Mouse (Mus musculus) hindbrain, embryonic 15.5 days (tissue): ENCODE measurements at regions not wholly inside any gene's neighbourhood (a gene's known extent, or its start where the extent isn't known, plus 50 kb on each side); places are given as distances from the start of the nearest gene placed in this dataset.
A peak's percentile ranks its signal among the peaks of the same experiment; 100 is the strongest.

Experiments
- ATAC-seq: fragments of 200-750 bp; cut with Nextera tagmentation; 2 replicates; pipeline ENCODE4 v1.8.0; 2017; ENCODE audit warnings: low read depth, moderate number of reproducible peaks, moderate TSS enrichment; ENCODE audit not compliant: low FRiP score
- H3K27ac ChIP-seq: fragments of 300-500 bp; sonication (generic); replicated peaks from 2 replicates; pipeline ENCODE4 v1.5.1; 2015; ENCODE audit warnings: mild to moderate bottlenecking, inconsistent platforms
- H3K27me3 ChIP-seq: fragments of 300-500 bp; sonication (generic); 2 replicates; pipeline ENCODE4 v1.6.1; 2015; ENCODE audit warnings: control low read depth, inconsistent platforms
- H3K36me3 ChIP-seq: fragments of 300-500 bp; sonication (generic); 2 replicates; pipeline ENCODE4 v1.6.1; 2015; ENCODE audit warnings: control low read depth, inconsistent platforms
- H3K4me1 ChIP-seq: fragments of 300-500 bp; sonication (generic); replicated peaks from 2 replicates; pipeline ENCODE4 v1.6.1; 2015; ENCODE audit warnings: control low read depth, inconsistent platforms
- H3K4me2 ChIP-seq: fragments of 300-500 bp; sonication (generic); 2 replicates; pipeline ENCODE4 v1.6.1; 2015; ENCODE audit warnings: moderate library complexity, mild to moderate bottlenecking, inconsistent platforms
- H3K4me3 ChIP-seq: fragments of 300-500 bp; sonication (generic); 2 replicates; pipeline ENCODE4 v1.5.1; 2015; ENCODE audit warnings: mild to moderate bottlenecking, inconsistent platforms
- H3K9ac ChIP-seq: fragments of 300-500 bp; sonication (generic); 2 replicates; pipeline ENCODE4 v1.6.1; 2015; ENCODE audit warnings: inconsistent platforms
- H3K9me3 ChIP-seq: fragments of 300-500 bp; sonication (generic); 2 replicates; pipeline ENCODE4 v1.6.1; 2016; ENCODE audit warnings: control low read depth, inconsistent platforms
- WGBS: fragments of 180-500 bp; shearing (Covaris S2); methylation state at CpG from one replicate; pipeline ENCODE4 v1.1.7; 2015; 5-methylcytosine and 5-hydroxymethylcytosine counted together

DNA sequence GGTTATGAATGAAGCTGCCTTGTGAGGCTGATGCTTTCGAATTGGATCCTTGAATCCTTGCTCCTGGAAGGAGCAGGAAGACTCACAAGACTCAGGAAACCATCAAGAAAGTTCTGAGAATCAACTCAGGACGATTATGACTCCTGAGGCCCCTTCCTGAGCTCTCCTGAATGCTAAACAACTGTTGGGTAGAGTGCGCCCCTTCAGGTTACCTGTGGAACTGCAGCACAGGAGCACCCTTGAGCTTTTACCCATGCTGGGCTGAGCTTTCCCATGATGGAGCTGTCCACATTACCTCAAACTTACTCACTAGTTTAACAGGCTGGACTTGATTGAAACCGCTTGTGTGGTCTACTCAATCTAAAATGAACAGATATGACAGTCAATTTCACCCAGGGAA lies 553.3 kb downstream of the Jrkl start:
- Histone ChIP-seq H3K4me1 (0 out of 2 replicates have a peak, but pooled peaks cover 6% of the 10 kb centered on the region), H3K4me2 (no peak overlapping the region), H3K27me3 (no peaks in the 10 kb centered on the region), H3K9me3 (no peaks in the 10 kb centered on the region), H3K4me3 (no peak overlapping the region), H3K36me3 (no peaks in the 10 kb centered on the region), H3K27ac (no peak overlapping the region), H3K9ac (no peak overlapping the region)
- WGBS: 66% methylated on average over 4 of the region's 4 CpGs
- no peak for ATAC-seq

DNA sequence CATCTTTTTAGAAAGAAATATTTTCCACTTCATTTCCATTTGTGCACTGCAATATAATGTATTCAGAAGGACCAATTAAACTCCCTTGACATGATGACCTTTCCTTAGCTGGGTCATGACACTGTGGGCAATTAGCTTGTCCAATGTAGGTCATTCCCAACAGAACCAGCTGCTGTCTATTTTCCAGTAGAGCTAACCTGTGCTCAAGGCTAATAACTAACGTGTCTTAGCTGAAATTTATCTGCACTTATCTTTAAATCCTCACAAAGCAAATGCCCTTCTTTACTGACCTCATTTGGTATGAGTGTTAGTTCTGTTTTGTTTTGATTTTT lies 554.7 kb downstream of the Jrkl start:
- Histone ChIP-seq H3K4me3 (no peak overlapping the region), H3K27ac (no peak overlapping the region), H3K9me3 (no peaks in the 10 kb centered on the region), H3K36me3 (no peaks in the 10 kb centered on the region), H3K4me2 (no peak overlapping the region), H3K4me1 (0 out of 2 replicates have a peak, but pooled peaks cover 6% of the 10 kb centered on the region), H3K9ac (no peak overlapping the region), H3K27me3 (no peaks in the 10 kb centered on the region)
- 43% methylated on average over 1 of the region's 1 CpGs for WGBS
- no peak; the same call in 1 of the 2 replicates for ATAC-seq

DNA sequence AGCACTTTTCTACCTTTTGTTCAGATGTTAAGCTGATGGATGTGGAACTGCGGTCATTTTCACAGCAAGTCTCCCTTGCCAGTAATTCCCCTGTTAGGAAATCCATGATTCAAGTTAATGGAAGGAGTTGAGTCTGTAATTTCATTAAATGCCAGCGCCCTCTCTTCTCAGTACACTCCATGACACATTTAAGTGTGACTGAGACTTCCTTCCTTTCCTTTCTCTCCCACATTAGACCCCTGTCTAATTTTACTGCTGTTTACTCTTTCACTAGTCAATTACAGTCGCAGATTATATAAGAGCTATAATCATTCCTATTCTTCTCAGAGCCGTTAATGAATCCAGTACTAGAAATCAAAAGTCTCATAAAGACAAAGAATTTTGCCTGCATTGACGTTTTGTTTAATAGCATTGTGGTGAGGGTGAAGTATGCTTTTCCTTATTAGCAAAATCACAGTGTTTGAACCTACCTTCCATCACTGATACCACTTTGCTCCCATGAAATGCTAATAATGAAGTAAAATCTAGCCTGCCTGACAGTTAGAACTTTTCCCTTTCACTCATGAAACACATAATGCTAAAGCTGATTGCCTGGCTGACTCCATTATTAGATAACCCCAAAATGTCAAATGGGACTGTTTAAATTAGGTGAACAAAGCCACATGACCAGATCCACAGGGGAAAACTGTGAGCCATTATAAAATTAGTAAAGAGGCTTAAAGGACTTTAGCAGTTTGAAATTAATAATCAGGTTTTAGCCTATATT lies 555.3 kb downstream of the Jrkl start:
- H3K27me3 ChIP-seq: no peaks in the 10 kb centered on the region
- ATAC-seq: no peak
- H3K4me2 ChIP-seq: no peak overlapping the region
- H3K27ac ChIP-seq: 0 out of 2 replicates have a peak overlapping the region, but pooled peaks have one; percentile 8
- 50% methylated on average over 5 of the region's 5 CpGs for WGBS
- H3K36me3 ChIP-seq: no peaks in the 10 kb centered on the region
- H3K4me3 ChIP-seq: no peak overlapping the region
- no peaks in the 10 kb centered on the region for H3K9me3 ChIP-seq
- H3K4me1 ChIP-seq: 0 out of 2 replicates have a peak, but pooled peaks cover 6% of the 10 kb centered on the region
- no peak overlapping the region for H3K9ac ChIP-seq
